Mouse (Mus musculus): ENCODE measurements at regions not wholly inside any gene's neighbourhood (a gene's known extent, or its start where the extent isn't known, plus 50 kb on each side); places are given as distances from the start of the nearest gene placed in this dataset.
A peak's percentile ranks its signal among the peaks of the same experiment; 100 is the strongest.

GRCm38 (mm10) chr5:126718421-126718820, 523.2 kb upstream of the Tmem132c start:
- no peak for ATAC-seq
- Histone ChIP-seq H3K27ac (no peak overlapping the region), H3K27me3 (replicated peaks) (no peaks in the 10 kb centered on the region), H3K4me3 (no peak overlapping the region), H3K4me2 (no peak overlapping the region), H3K4me1 (no peaks in the 10 kb centered on the region), H3K9ac (no peak overlapping the region), H3K36me3 (no peaks in the 10 kb centered on the region), H3K9me3 (replicated peaks) (0 out of 2 replicates have a peak, but pooled peaks cover 7% of the 10 kb centered on the region)
- WGBS (ENCODE audit: insufficient replicate concordance): 73% methylated on average over 2 of the region's 2 CpGs

- H3K36me3 ChIP-seq: no peaks in the 10 kb centered on the region
- no peak overlapping the region for H3K4me2 ChIP-seq
- 73% methylated on average over 2 of the region's 2 CpGs for WGBS (ENCODE audit: insufficient replicate concordance)
- no peaks in the 10 kb centered on the region for H3K4me1 ChIP-seq
- H3K27me3 ChIP-seq (replicated peaks): no peaks in the 10 kb centered on the region
- ATAC-seq: no peak
- no peak overlapping the region for H3K4me3 ChIP-seq
- H3K9ac ChIP-seq: no peak overlapping the region
- H3K27ac ChIP-seq: no peak overlapping the region
- 0 out of 2 replicates have a peak, but pooled peaks cover 7% of the 10 kb centered on the region for H3K9me3 ChIP-seq (replicated peaks)
These were observed 520.3 kb upstream of the Tmem132c start for GRCm38 (mm10) chr5:126721300-126721699.

GRCm38 (mm10) chr5:126723304-126724295, 518.0 kb upstream of the Tmem132c start:
- Histone ChIP-seq H3K36me3 (no peaks in the 10 kb centered on the region), H3K4me1 (no peaks in the 10 kb centered on the region), H3K4me2 (no peak overlapping the region), H3K9me3 (replicated peaks) (0 out of 2 replicates have a peak, but pooled peaks cover 7% of the 10 kb centered on the region), H3K9ac (no peak overlapping the region), H3K4me3 (no peak overlapping the region), H3K27ac (no peak overlapping the region), H3K27me3 (replicated peaks) (no peaks in the 10 kb centered on the region)
- 56% methylated on average over 10 of the region's 10 CpGs for WGBS (ENCODE audit: insufficient replicate concordance)
- ATAC-seq: no peak

- H3K4me1 ChIP-seq: no peaks in the 10 kb centered on the region
- H3K36me3 ChIP-seq: no peaks in the 10 kb centered on the region
- ATAC-seq: no peak
- H3K27ac ChIP-seq: no peak overlapping the region
- H3K4me2 ChIP-seq: no peak overlapping the region
- H3K9ac ChIP-seq: no peak overlapping the region
- no peaks in the 10 kb centered on the region for H3K27me3 ChIP-seq (replicated peaks)
- no peak overlapping the region for H3K4me3 ChIP-seq
- WGBS (ENCODE audit: insufficient replicate concordance): 65% methylated on average over 9 of the region's 9 CpGs
- 0 out of 2 replicates have a peak, but pooled peaks cover 7% of the 10 kb centered on the region for H3K9me3 ChIP-seq (replicated peaks)
These were observed 517.3 kb upstream of the Tmem132c start for GRCm38 (mm10) chr5:126724329-126724728.

- Histone ChIP-seq H3K9ac (no peak overlapping the region), H3K4me3 (no peak overlapping the region)
- no peak for ATAC-seq
These were observed 508.1 kb upstream of the Tmem132c start for GRCm38 (mm10) chr5:126733470-126733869.

GRCm38 (mm10) chr5:126735733-126736132, 505.9 kb upstream of the Tmem132c start:
- no peaks in the 10 kb centered on the region for H3K36me3 ChIP-seq
- H3K9me3 ChIP-seq (replicated peaks): 0 out of 2 replicates have a peak, but pooled peaks cover 2% of the 10 kb centered on the region
- ATAC-seq: no peak
- H3K4me3 ChIP-seq: no peak overlapping the region
- H3K27me3 ChIP-seq (replicated peaks): no peaks in the 10 kb centered on the region
- H3K4me2 ChIP-seq: no peak overlapping the region
- H3K4me1 ChIP-seq: no peaks in the 10 kb centered on the region
- no peak overlapping the region for H3K27ac ChIP-seq
- H3K9ac ChIP-seq: no peak overlapping the region

More at GRCm38 (mm10) chr5:126733470-126733869, 508.1 kb upstream of the Tmem132c start:
- no peaks in the 10 kb centered on the region for H3K9me3 ChIP-seq (replicated peaks)
- H3K27ac ChIP-seq: no peak overlapping the region
- no peaks in the 10 kb centered on the region for H3K4me1 ChIP-seq
- no peaks in the 10 kb centered on the region for H3K27me3 ChIP-seq (replicated peaks)
- no peaks in the 10 kb centered on the region for H3K36me3 ChIP-seq
- peak overlapping the region; percentile 37; the same call in 1 of the 2 replicates for H3K4me2 ChIP-seq
- WGBS (ENCODE audit: insufficient replicate concordance): 15% methylated on average over 4 of the region's 15 CpGs

GRCm38 (mm10) chr5:126737681-126738080, 503.9 kb upstream of the Tmem132c start:
- Histone ChIP-seq H3K9me3 (replicated peaks) (0 out of 2 replicates have a peak, but pooled peaks cover 2% of the 10 kb centered on the region), H3K27me3 (replicated peaks) (no peaks in the 10 kb centered on the region), H3K9ac (no peak overlapping the region), H3K4me1 (no peaks in the 10 kb centered on the region), H3K36me3 (no peaks in the 10 kb centered on the region), H3K4me3 (no peak overlapping the region), H3K4me2 (no peak overlapping the region), H3K27ac (no peak overlapping the region)
- 74% methylated on average over 4 of the region's 4 CpGs for WGBS (ENCODE audit: insufficient replicate concordance)
- ATAC-seq: no peak

GRCm38 (mm10) chr5:126740861-126741410, 500.7 kb upstream of the Tmem132c start:
- H3K36me3 ChIP-seq: no peaks in the 10 kb centered on the region
- H3K27ac ChIP-seq: no peak overlapping the region
- ATAC-seq: no peak
- no peaks in the 10 kb centered on the region for H3K4me1 ChIP-seq
- WGBS (ENCODE audit: insufficient replicate concordance): 60% methylated on average over 10 of the region's 10 CpGs
- H3K4me2 ChIP-seq: no peak overlapping the region
- no peak overlapping the region for H3K9ac ChIP-seq
- H3K9me3 ChIP-seq (replicated peaks): peaks cover 10% of the 10 kb centered on the region
- no peak overlapping the region for H3K4me3 ChIP-seq
- H3K27me3 ChIP-seq (replicated peaks): no peaks in the 10 kb centered on the region

GRCm38 (mm10) chr5:126755107-126755506, 486.5 kb upstream of the Tmem132c start:
- H3K9ac ChIP-seq: no peak overlapping the region
- WGBS (ENCODE audit: insufficient replicate concordance): 31% methylated on average over 1 of the region's 1 CpGs
- no peak overlapping the region for H3K27ac ChIP-seq
- no peaks in the 10 kb centered on the region for H3K27me3 ChIP-seq (replicated peaks)
- peaks cover 6% of the 10 kb centered on the region; the same call in 1 of the 2 replicates for H3K9me3 ChIP-seq (replicated peaks)
- H3K4me2 ChIP-seq: no peak overlapping the region
- ATAC-seq: no peak
- H3K4me1 ChIP-seq: no peaks in the 10 kb centered on the region
- H3K4me3 ChIP-seq: no peak overlapping the region
- H3K36me3 ChIP-seq: no peaks in the 10 kb centered on the region

- WGBS (ENCODE audit: insufficient replicate concordance): 15% methylated on average over 4 of the region's 4 CpGs
- Histone ChIP-seq H3K9ac (no peak overlapping the region), H3K4me2 (no peak overlapping the region), H3K9me3 (replicated peaks) (peaks cover 15% of the 10 kb centered on the region; the same call in 1 of the 2 replicates), H3K27me3 (replicated peaks) (no peaks in the 10 kb centered on the region), H3K36me3 (no peaks in the 10 kb centered on the region), H3K4me1 (no peaks in the 10 kb centered on the region), H3K4me3 (no peak overlapping the region), H3K27ac (no peak overlapping the region)
- ATAC-seq: no peak
These were observed 476.4 kb upstream of the Tmem132c start for GRCm38 (mm10) chr5:126765037-126765707.

- 37% methylated on average over 11 of the region's 11 CpGs for WGBS (ENCODE audit: insufficient replicate concordance)
- H3K27ac ChIP-seq: no peak overlapping the region
- no peaks in the 10 kb centered on the region for H3K9me3 ChIP-seq (replicated peaks)
- H3K36me3 ChIP-seq: no peaks in the 10 kb centered on the region
- no peak for ATAC-seq
- no peak overlapping the region for H3K4me2 ChIP-seq
- H3K9ac ChIP-seq: no peak overlapping the region
- no peak overlapping the region for H3K4me3 ChIP-seq
- H3K4me1 ChIP-seq: no peaks in the 10 kb centered on the region
- no peaks in the 10 kb centered on the region for H3K27me3 ChIP-seq (replicated peaks)
These were observed 472.6 kb upstream of the Tmem132c start for GRCm38 (mm10) chr5:126769031-126769430.

Data from liver, embryonic 12.5 days (tissue).